Mouse (Mus musculus) limb, embryonic 15.5 days (tissue): Measurements from ENCODE around the gene Eif3a. TPM values are rescaled to one million over a fixed set of nuclear protein-coding genes. Genes with fewer than 3 reads are reported as not detected.

ENCODE experiments used
- ATAC-seq: fragments of 200-750 bp; cut with Nextera tagmentation; 2 replicates; pipeline ENCODE4 v1.8.0; 2017; ENCODE audit warnings: low read depth, moderate TSS enrichment; ENCODE audit not compliant: insufficient number of reproducible peaks, low FRiP score, low TSS enrichment
- H3K27ac ChIP-seq: fragments of 300-500 bp; sonication (generic); 2 replicates; pipeline ENCODE4 v1.5.1; 2015; ENCODE audit warnings: moderate library complexity, mild to moderate bottlenecking, inconsistent platforms
- H3K27me3 ChIP-seq: fragments of 300-500 bp; sonication (generic); 2 replicates; pipeline ENCODE4 v1.6.1; 2015; ENCODE audit warnings: inconsistent platforms
- H3K36me3 ChIP-seq: fragments of 300-500 bp; sonication (generic); 2 replicates; pipeline ENCODE4 v1.6.1; 2015; ENCODE audit warnings: inconsistent platforms
- H3K4me1 ChIP-seq: fragments of 300-500 bp; sonication (generic); 2 replicates; pipeline ENCODE4 v1.6.1; 2015; ENCODE audit warnings: inconsistent platforms
- H3K4me2 ChIP-seq: fragments of 300-500 bp; sonication (generic); 2 replicates; pipeline ENCODE4 v1.6.1; 2015; ENCODE audit warnings: mild to moderate bottlenecking, inconsistent platforms
- H3K4me3 ChIP-seq: fragments of 300-500 bp; sonication (generic); 2 replicates; pipeline ENCODE4 v1.5.1; 2015; ENCODE audit warnings: mild to moderate bottlenecking, inconsistent platforms
- H3K9ac ChIP-seq: fragments of 300-500 bp; sonication (generic); 2 replicates; pipeline ENCODE4 v1.6.1; 2015; ENCODE audit warnings: inconsistent platforms
- H3K9me3 ChIP-seq: fragments of 300-500 bp; sonication (generic); 2 replicates; pipeline ENCODE4 v1.6.1; 2016; ENCODE audit warnings: inconsistent platforms
- WGBS: fragments of 180-500 bp; shearing (Covaris S2); methylation state at CpG from one replicate; pipeline ENCODE4 v1.1.7; 2015; 5-methylcytosine and 5-hydroxymethylcytosine counted together
- polyA plus RNA-seq: library from polyadenylated mRNA; unstranded; fragments of >200 nt; fragmentation: Nextera tagmentation; extraction: Ambion mirVana; gene quantifications from 2 replicates; pipeline ENCODE4 v1.2.1, GENCODE M21; 2015

Eif3a gene
- 141 TPM in 2 replicates for polyA plus RNA-seq

- no peaks in the 10 kb centered on the region for H3K9me3 ChIP-seq
- no peaks in the 10 kb centered on the region for H3K36me3 ChIP-seq
- peak within 1 kb of the TSS; percentile 98 for H3K4me3 ChIP-seq
- peak within 1 kb of the TSS; percentile 46 for H3K4me2 ChIP-seq
- WGBS = under 1% methylated on average over 57 of the region's 57 CpGs
- no peaks in the 10 kb centered on the region for H3K27me3 ChIP-seq
- H3K27ac ChIP-seq = peak within 1 kb of the TSS; percentile 98
- H3K9ac ChIP-seq = peak within 1 kb of the TSS; percentile 100
- peaks cover 13% of the 10 kb centered on the region for H3K4me1 ChIP-seq
- ATAC-seq = peak; percentile 95
Measured at GRCm38 (mm10) chr19:60790551-60791161, at the start of gene Eif3a. TSS of gene Eif3a (minus strand) at chr19:60790658.

GRCm38 (mm10) chr19:60837747-60838146 lies 47.3 kb upstream of the Eif3a start:
- H3K4me1 ChIP-seq = no peaks in the 10 kb centered on the region
- no peak overlapping the region for H3K9ac ChIP-seq
- ATAC-seq = no peak
- no peak overlapping the region for H3K4me3 ChIP-seq
- WGBS = 84% methylated on average over 1 of the region's 1 CpGs
- no peak overlapping the region for H3K27ac ChIP-seq
- no peaks in the 10 kb centered on the region for H3K27me3 ChIP-seq
- peaks cover 67% of the 10 kb centered on the region for H3K36me3 ChIP-seq
- no peak overlapping the region for H3K4me2 ChIP-seq
- H3K9me3 ChIP-seq = no peaks in the 10 kb centered on the region

- Histone ChIP-seq H3K9me3 (no peaks in the 10 kb centered on the region), H3K27ac (no peak overlapping the region), H3K4me1 (no peaks in the 10 kb centered on the region), H3K4me3 (no peak overlapping the region), H3K36me3 (peaks cover 61% of the 10 kb centered on the region), H3K27me3 (no peaks in the 10 kb centered on the region), H3K4me2 (no peak overlapping the region), H3K9ac (no peak overlapping the region)
- ATAC-seq = no peak
- WGBS = 89% methylated on average over 6 of the region's 6 CpGs
Measured at GRCm38 (mm10) chr19:60818677-60819076, 28.2 kb upstream of the Eif3a start.

GRCm38 (mm10) chr19:60813133-60813532 lies 22.7 kb upstream of the Eif3a start:
- Histone ChIP-seq H3K9ac (no peak overlapping the region), H3K36me3 (peaks cover 20% of the 10 kb centered on the region), H3K4me3 (no peak overlapping the region), H3K4me1 (peaks cover 9% of the 10 kb centered on the region), H3K4me2 (no peak overlapping the region), H3K9me3 (no peaks in the 10 kb centered on the region), H3K27ac (no peak overlapping the region), H3K27me3 (no peaks in the 10 kb centered on the region)
- no peak for ATAC-seq
- WGBS = 95% methylated on average over 6 of the region's 6 CpGs

- Histone ChIP-seq H3K9ac (peak overlapping the region; percentile 76), H3K9me3 (no peaks in the 10 kb centered on the region), H3K4me2 (peak overlapping the region; percentile 63), H3K27ac (no peak overlapping the region), H3K4me1 (peaks cover 9% of the 10 kb centered on the region), H3K4me3 (peak overlapping the region; percentile 72), H3K27me3 (no peaks in the 10 kb centered on the region), H3K36me3 (peaks cover 15% of the 10 kb centered on the region)
- WGBS = 18% methylated on average over 10 of the region's 10 CpGs
- ATAC-seq = no peak
Measured at GRCm38 (mm10) chr19:60812036-60812389, 21.6 kb upstream of the Eif3a start.

GRCm38 (mm10) chr19:60811098-60812035 lies 20.9 kb upstream of the Eif3a start, which contains the start of gene Fam45a:
TSS of gene Fam45a (plus strand) at chr19:60811585.
- Histone ChIP-seq H3K27ac (peak within 1 kb of the TSS; percentile 80; the same call in 1 of the 2 replicates), H3K9ac (peak within 1 kb of the TSS; percentile 76), H3K4me2 (peak within 1 kb of the TSS; percentile 63), H3K9me3 (no peaks in the 10 kb centered on the region), H3K27me3 (no peaks in the 10 kb centered on the region), H3K4me1 (peaks cover 9% of the 10 kb centered on the region), H3K4me3 (peak within 1 kb of the TSS; percentile 72), H3K36me3 (peaks cover 10% of the 10 kb centered on the region)
- peak; percentile 99 for ATAC-seq
- WGBS = 4% methylated on average over 45 of the region's 45 CpGs

- peaks cover under 1% of the 10 kb centered on the region; the same call in 1 of the 2 replicates for H3K36me3 ChIP-seq
- no peaks in the 10 kb centered on the region for H3K9me3 ChIP-seq
- no peak overlapping the region for H3K4me2 ChIP-seq
- no peak overlapping the region for H3K4me3 ChIP-seq
- no peak overlapping the region for H3K9ac ChIP-seq
- H3K27ac ChIP-seq = no peak overlapping the region
- 90% methylated on average over 2 of the region's 2 CpGs for WGBS
- peaks cover 9% of the 10 kb centered on the region for H3K4me1 ChIP-seq
- no peak for ATAC-seq
- no peaks in the 10 kb centered on the region for H3K27me3 ChIP-seq
Measured at GRCm38 (mm10) chr19:60809927-60810326, 19.5 kb upstream of the Eif3a start.

- 60% methylated on average over 2 of the region's 2 CpGs for WGBS
- H3K9ac ChIP-seq = no peak overlapping the region
Measured at GRCm38 (mm10) chr19:60804903-60805302, 14.4 kb upstream of the Eif3a start.

GRCm38 (mm10) chr19:60799867-60800569 lies 9.6 kb upstream of the Eif3a start:
- no peaks in the 10 kb centered on the region for H3K4me1 ChIP-seq
- WGBS = 73% methylated on average over 7 of the region's 7 CpGs
- H3K4me3 ChIP-seq = no peak overlapping the region
- no peak overlapping the region for H3K27ac ChIP-seq
- no peak for ATAC-seq
- H3K4me2 ChIP-seq = no peak overlapping the region
- no peaks in the 10 kb centered on the region for H3K27me3 ChIP-seq
- H3K9ac ChIP-seq = no peak overlapping the region
- no peaks in the 10 kb centered on the region for H3K9me3 ChIP-seq
- no peaks in the 10 kb centered on the region for H3K36me3 ChIP-seq

More at GRCm38 (mm10) chr19:60804903-60805302, 14.4 kb upstream of the Eif3a start:
- Histone ChIP-seq H3K4me1 (no peaks in the 10 kb centered on the region), H3K36me3 (no peaks in the 10 kb centered on the region), H3K27ac (no peak overlapping the region), H3K27me3 (no peaks in the 10 kb centered on the region), H3K9me3 (no peaks in the 10 kb centered on the region), H3K4me2 (no peak overlapping the region), H3K4me3 (no peak overlapping the region)
- ATAC-seq = no peak

- 89% methylated on average over 2 of the region's 2 CpGs for WGBS
- no peaks in the 10 kb centered on the region for H3K9me3 ChIP-seq
- H3K27ac ChIP-seq = no peak overlapping the region
- H3K9ac ChIP-seq = no peak overlapping the region
- no peaks in the 10 kb centered on the region for H3K27me3 ChIP-seq
- no peaks in the 10 kb centered on the region for H3K36me3 ChIP-seq
- no peaks in the 10 kb centered on the region for H3K4me1 ChIP-seq
- no peak overlapping the region for H3K4me2 ChIP-seq
- ATAC-seq = no peak
- no peak overlapping the region for H3K4me3 ChIP-seq
Measured at GRCm38 (mm10) chr19:60797415-60797814, 7.0 kb upstream of the Eif3a start.

GRCm38 (mm10) chr19:60795244-60795643 lies 4.8 kb upstream of the Eif3a start:
- Histone ChIP-seq H3K4me3 (no peak overlapping the region), H3K9me3 (no peaks in the 10 kb centered on the region), H3K9ac (no peak overlapping the region), H3K4me1 (peaks cover 2% of the 10 kb centered on the region; the same call in 1 of the 2 replicates), H3K27ac (no peak overlapping the region), H3K4me2 (no peak overlapping the region), H3K27me3 (no peaks in the 10 kb centered on the region), H3K36me3 (no peaks in the 10 kb centered on the region)
- ATAC-seq = no peak
- 80% methylated on average over 2 of the region's 2 CpGs for WGBS
